Mouse (Mus musculus) T-helper 1 cell (primary cell): ENCODE measurements around the gene Dazap2.

ENCODE experiments used
- in situ Hi-C: fragments of 300-600 bp; cut with MboI, MseI; formaldehyde crosslinking; loops from one replicate; pipeline ENCODE4 v1.15.1; 2025; ENCODE audit warnings: high pct_unique_total_duplicates

The Dazap2 gene

GRCm38 (mm10) chr15:100636700-100637501, 21.8 kb downstream of the Dazap2 start, which contains the start of gene Smagp:
Smagp (minus strand) TSS chr15:100636940.
- in situ Hi-C loops, result no loop called here

GRCm38 (mm10) chr15:100637661-100638060, 22.5 kb downstream of the Dazap2 start:
- in situ Hi-C loops, result no loop called here

GRCm38 (mm10) chr15:100639972-100640750, 25.0 kb downstream of the Dazap2 start:
- in situ Hi-C loops, result loop anchor here (5.0 kb wide), 1 partner anchor 83 kb away; no protein-coding TSS in a partner anchor

GRCm38 (mm10) chr15:100641226-100641810, 26.2 kb downstream of the Dazap2 start:
- in situ Hi-C loops, result loop anchor here (5.0 kb wide), 1 partner anchor 84 kb away; no protein-coding TSS in a partner anchor

- in situ Hi-C loops, result loop anchor here (5.0 kb wide), 1 partner anchor 85 kb away; no protein-coding TSS in a partner anchor
Measured at GRCm38 (mm10) chr15:100642451-100642850, 27.3 kb downstream of the Dazap2 start.

GRCm38 (mm10) chr15:100646161-100646560, 31.0 kb downstream of the Dazap2 start:
- in situ Hi-C loops, result no loop called here

GRCm38 (mm10) chr15:100650111-100650510, 35.0 kb downstream of the Dazap2 start:
- in situ Hi-C loops, result no loop called here

- in situ Hi-C loops, result no loop called here
Measured at GRCm38 (mm10) chr15:100651610-100652009, 36.5 kb downstream of the Dazap2 start.

GRCm38 (mm10) chr15:100654271-100654670, 39.1 kb downstream of the Dazap2 start:
- in situ Hi-C loops, result no loop called here

- in situ Hi-C loops, result no loop called here
Measured at GRCm38 (mm10) chr15:100655201-100655600, 40.1 kb downstream of the Dazap2 start.

- in situ Hi-C loops, result no loop called here
Measured at GRCm38 (mm10) chr15:100660306-100660705, 45.2 kb downstream of the Dazap2 start.

GRCm38 (mm10) chr15:100660805-100661204, 45.7 kb downstream of the Dazap2 start:
- in situ Hi-C loops, result no loop called here

- in situ Hi-C loops, result no loop called here
Measured at GRCm38 (mm10) chr15:100664813-100665274, 49.7 kb downstream of the Dazap2 start.

- in situ Hi-C loops, result no loop called here
Measured at GRCm38 (mm10) chr15:100665411-100666218, 50.5 kb downstream of the Dazap2 start.

GRCm38 (mm10) chr15:100666219-100666696, 51.1 kb downstream of the Dazap2 start:
- in situ Hi-C loops, result no loop called here

GRCm38 (mm10) chr15:100666851-100667250, 51.7 kb downstream of the Dazap2 start:
- in situ Hi-C loops, result no loop called here

- in situ Hi-C loops, result no loop called here
Measured at GRCm38 (mm10) chr15:100667420-100667819, 52.3 kb downstream of the Dazap2 start.

GRCm38 (mm10) chr15:100667871-100668545, 52.9 kb downstream of the Dazap2 start:
- in situ Hi-C loops, result no loop called here

- in situ Hi-C loops, result no loop called here
Measured at GRCm38 (mm10) chr15:100669337-100669736, 54.2 kb downstream of the Dazap2 start, which contains the start of gene Bin2. Bin2 (minus strand) TSS chr15:100669553.

GRCm38 (mm10) chr15:100670004-100670403, 54.9 kb downstream of the Dazap2 start:
- in situ Hi-C loops, result no loop called here
